Mouse (Mus musculus): Measurements from ENCODE around the gene Stmn1.

- no peak for TF ChIP-seq POLR2A (IDR thresholded peaks at IDR 0.05; ENCODE audit: borderline replicate concordance, low read depth, low read length)
- no peak for TF ChIP-seq CTCF (IDR thresholded peaks at IDR 0.05; ENCODE audit: low read depth, low read length)
These were observed 15.6 kb downstream of the Stmn1 start for GRCm38 (mm10) chr4:134483696-134484095.

Data from bone marrow macrophage, adult 2 months (primary cell).